Mouse (Mus musculus): ENCODE data around the gene Stxbp5.

- TF ChIP-seq EP300 (IDR thresholded peaks at IDR 0.05; ENCODE audit: low read depth in 1 of 2, low read length in 2 of 2) = no peak
- TF ChIP-seq NRF1 (IDR thresholded peaks at IDR 0.05; ENCODE audit: insufficient read depth, low read depth, low read length, poor library complexity, severe bottlenecking) = no peak
- TF ChIP-seq ZNF384 (IDR thresholded peaks at IDR 0.05; ENCODE audit: low read depth, low read length) = no peak
- TF ChIP-seq MAFK (IDR thresholded peaks at IDR 0.05; ENCODE audit: borderline replicate concordance, low read depth, low read length) = no peak
- TF ChIP-seq POLR2A (IDR thresholded peaks at IDR 0.05; ENCODE audit: control insufficient read depth in 1 of 2, insufficient read depth in 1 of 2, low read depth in 1 of 2, low read length in 2 of 2, poor library complexity in 1 of 2) = no peak
- no peak for TF ChIP-seq HCFC1 (IDR thresholded peaks at IDR 0.05; ENCODE audit: low read depth, low read length)
- no peak for TF ChIP-seq CTCF (IDR thresholded peaks at IDR 0.05 in 2 of 3, conservative IDR thresholded peaks at IDR 0.05 in 1 of 3; ENCODE audit: control insufficient read depth in 1 of 3, insufficient read depth in 1 of 3, low read depth in 2 of 3, low read length in 3 of 3, poor library complexity in 1 of 3, severe bottlenecking in 1 of 3)
Observed at GRCm38 (mm10) chr10:9839408-9839807, 61.5 kb downstream of the Stxbp5 start.

All from MEL (cell line).